Mouse (Mus musculus) NIH3T3 (cell line): ENCODE results near the gene Atl1.

Source experiments
- DNase-seq: peaks from one replicate; pipeline ENCODE4 v3.0.0-alpha.2; 2012; ENCODE audit warnings: low read depth

Atl1 gene

GRCm38 (mm10) chr12:69884053-69884452 is 8.4 kb upstream of the Atl1 start:
- no peak for DNase-seq

- DNase-seq = peak; percentile 65
These were observed 7.1 kb upstream of the Atl1 start for GRCm38 (mm10) chr12:69885170-69885923.

GRCm38 (mm10) chr12:69887776-69888175 is 4.6 kb upstream of the Atl1 start:
- DNase-seq = no peak

GRCm38 (mm10) chr12:69888345-69888744 is 4.1 kb upstream of the Atl1 start:
- peak; percentile 65 for DNase-seq

GRCm38 (mm10) chr12:69890051-69890450 is 2.4 kb upstream of the Atl1 start:
- no peak for DNase-seq

- DNase-seq = no peak
These were observed 1.9 kb upstream of the Atl1 start for GRCm38 (mm10) chr12:69890476-69890875.

GRCm38 (mm10) chr12:69891721-69892120 is 693 bp upstream of the Atl1 start:
- DNase-seq = no peak

GRCm38 (mm10) chr12:69893927-69894326 is 1.5 kb downstream of the Atl1 start:
- DNase-seq = no peak

- DNase-seq = peak; percentile 32
These were observed 2.6 kb downstream of the Atl1 start for GRCm38 (mm10) chr12:69895046-69895445.

- DNase-seq = no peak
These were observed 5.7 kb downstream of the Atl1 start for GRCm38 (mm10) chr12:69898119-69898518.

- DNase-seq = peak; percentile 93
These were observed 12.6 kb downstream of the Atl1 start for GRCm38 (mm10) chr12:69904991-69905390.

GRCm38 (mm10) chr12:69907667-69908510 is 15.5 kb downstream of the Atl1 start:
- DNase-seq = no peak

GRCm38 (mm10) chr12:69908511-69908900 is 16.1 kb downstream of the Atl1 start:
- no peak for DNase-seq

GRCm38 (mm10) chr12:69911906-69912305 is 19.5 kb downstream of the Atl1 start:
- DNase-seq = no peak

- no peak for DNase-seq
These were observed 20.3 kb downstream of the Atl1 start for GRCm38 (mm10) chr12:69912737-69913136.

- no peak for DNase-seq
These were observed 25.5 kb downstream of the Atl1 start for GRCm38 (mm10) chr12:69917870-69918269.

- DNase-seq = no peak
These were observed 29.7 kb downstream of the Atl1 start for GRCm38 (mm10) chr12:69922099-69922498.

- no peak for DNase-seq
These were observed 30.7 kb downstream of the Atl1 start for GRCm38 (mm10) chr12:69923128-69923527.

GRCm38 (mm10) chr12:69923603-69924002 is 31.2 kb downstream of the Atl1 start:
- no peak for DNase-seq

- peak; percentile 84 for DNase-seq
These were observed 31.6 kb downstream of the Atl1 start for GRCm38 (mm10) chr12:69924012-69924411.

GRCm38 (mm10) chr12:69926716-69927115 is 34.3 kb downstream of the Atl1 start:
- DNase-seq = no peak

GRCm38 (mm10) chr12:69937731-69938130 is 45.3 kb downstream of the Atl1 start:
- no peak for DNase-seq

- peak; percentile 46 for DNase-seq
These were observed 46.9 kb downstream of the Atl1 start for GRCm38 (mm10) chr12:69939291-69939690.
